Mouse (Mus musculus) E14TG2a.4 (cell line): Measurements from ENCODE around the gene Ptpn14.

Source experiments
- CTCF ChIP-seq: conservative IDR thresholded peaks from 2 replicates; pipeline ENCODE4 v1.5.1; 2014; ENCODE audit warnings: low read length
- NANOG ChIP-seq: IDR thresholded peaks from 2 replicates; pipeline ENCODE4 v1.6.1; 2014; ENCODE audit warnings: borderline replicate concordance, low read length, mixed read lengths
- POU5F1 ChIP-seq: IDR thresholded peaks from 2 replicates; pipeline ENCODE4 v1.6.1; 2014; ENCODE audit warnings: low read length, borderline replicate concordance

GRCm38 (mm10) chr1:189764258-189764657 is 36.2 kb downstream of the Ptpn14 start:
- TF ChIP-seq CTCF, result no peak
- no peak for TF ChIP-seq NANOG
- TF ChIP-seq POU5F1, result no peak
